Mouse (Mus musculus) ovary, adult 18-20 months (tissue): ENCODE measurements around the gene Lpp.

Experiments used
- DNase-seq: peaks from one replicate; pipeline ENCODE4 v3.0.0; 2022; ENCODE audit warnings: low spot score, mixed read lengths

The Lpp gene

GRCm38 (mm10) chr16:24435115-24435553 lies 41.8 kb downstream of the Lpp start:
- DNase-seq, result no peak

- no peak for DNase-seq
These were observed 45.1 kb downstream of the Lpp start for GRCm38 (mm10) chr16:24438438-24438837.

- DNase-seq, result no peak
These were observed 48.0 kb downstream of the Lpp start for GRCm38 (mm10) chr16:24441338-24441737.

- DNase-seq, result no peak
These were observed 49.3 kb downstream of the Lpp start for GRCm38 (mm10) chr16:24442500-24443122.

- no peak for DNase-seq
These were observed 49.8 kb downstream of the Lpp start for GRCm38 (mm10) chr16:24443123-24443515.

- no peak for DNase-seq
These were observed 50.2 kb downstream of the Lpp start for GRCm38 (mm10) chr16:24443555-24443954.

GRCm38 (mm10) chr16:24444818-24445217 lies 51.5 kb downstream of the Lpp start:
- DNase-seq, result no peak

- DNase-seq, result no peak
These were observed 52.2 kb downstream of the Lpp start for GRCm38 (mm10) chr16:24445473-24445872.

GRCm38 (mm10) chr16:24446449-24446848 lies 53.1 kb downstream of the Lpp start:
- DNase-seq, result no peak

GRCm38 (mm10) chr16:24447666-24448492 lies 54.6 kb downstream of the Lpp start:
- DNase-seq, result no peak

GRCm38 (mm10) chr16:24448493-24448845 lies 55.2 kb downstream of the Lpp start:
- DNase-seq, result no peak

GRCm38 (mm10) chr16:24449806-24450205 lies 56.5 kb downstream of the Lpp start:
- DNase-seq, result no peak

GRCm38 (mm10) chr16:24450256-24450655 lies 56.9 kb downstream of the Lpp start:
- no peak for DNase-seq

GRCm38 (mm10) chr16:24451123-24451522 lies 57.8 kb downstream of the Lpp start:
- no peak for DNase-seq

GRCm38 (mm10) chr16:24453536-24453935 lies 60.2 kb downstream of the Lpp start:
- DNase-seq, result no peak

- no peak for DNase-seq
These were observed 61.2 kb downstream of the Lpp start for GRCm38 (mm10) chr16:24454493-24454892.

- no peak for DNase-seq
These were observed 62.1 kb downstream of the Lpp start for GRCm38 (mm10) chr16:24455361-24455855.

- no peak for DNase-seq
These were observed 70.5 kb downstream of the Lpp start for GRCm38 (mm10) chr16:24463842-24464241.

- DNase-seq, result no peak
These were observed 71.1 kb downstream of the Lpp start for GRCm38 (mm10) chr16:24464436-24464835.

- no peak for DNase-seq
These were observed 72.3 kb downstream of the Lpp start for GRCm38 (mm10) chr16:24465633-24466032.

GRCm38 (mm10) chr16:24467544-24468290 lies 74.4 kb downstream of the Lpp start:
- no peak for DNase-seq

- DNase-seq, result no peak
These were observed 76.0 kb downstream of the Lpp start for GRCm38 (mm10) chr16:24469313-24469712.

GRCm38 (mm10) chr16:24470601-24471000 lies 77.3 kb downstream of the Lpp start:
- no peak for DNase-seq
